Mouse (Mus musculus) ES-E14 (cell line): Measurements from ENCODE around the gene A730061H03Rik.

Source experiments
- CHD2 ChIP-seq: IDR thresholded peaks from 2 replicates; pipeline ENCODE4 v1.6.1; 2014; ENCODE audit warnings: mild to moderate bottlenecking, low read depth, low read length, inconsistent platforms
- ZC3H11A ChIP-seq: IDR thresholded peaks from 2 replicates; pipeline ENCODE4 v1.6.1; 2012; ENCODE audit warnings: low read depth, mild to moderate bottlenecking, inconsistent platforms, low read length, borderline replicate concordance

DNA sequence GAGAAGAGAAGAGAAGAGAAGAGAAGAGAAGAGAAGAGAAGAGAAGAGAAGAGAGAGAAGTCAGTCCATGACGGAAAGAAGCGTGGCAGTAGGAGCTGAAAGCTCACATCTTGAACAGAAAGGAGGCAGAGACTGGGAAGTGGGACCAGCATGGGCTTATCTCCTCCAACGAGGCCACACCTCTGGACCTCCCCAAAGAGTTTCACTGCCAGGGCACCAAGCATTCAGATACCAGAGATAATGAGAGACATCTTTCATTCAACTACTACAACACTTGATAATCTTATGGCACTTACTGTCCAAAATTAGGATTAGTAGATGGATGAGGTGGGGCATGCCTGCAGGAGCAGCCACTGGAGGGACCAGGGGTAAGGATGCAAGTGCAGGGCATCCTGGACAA lies 4.4 kb downstream of the A730061H03Rik start:
- TF ChIP-seq CHD2 (no peak), ZC3H11A (no peak)
